Mouse (Mus musculus): Measurements from ENCODE around the gene Cpa5.

GRCm38 (mm10) chr6:30589819-30590218 is 21.0 kb upstream of the Cpa5 start:
- TF ChIP-seq CTCF (IDR thresholded peaks at IDR 0.05; ENCODE audit: borderline replicate concordance, extremely low read depth, insufficient read depth, insufficient read length) (no peak), POLR2A (IDR thresholded peaks at IDR 0.05; ENCODE audit: borderline replicate concordance, extremely low read depth, insufficient read depth, insufficient read length, poor library complexity, severe bottlenecking) (no peak)
